Mouse (Mus musculus) liver, embryonic 14.5 days (tissue): ENCODE data around the gene Thsd4. TPM values are rescaled to one million over a fixed set of nuclear protein-coding genes. Genes with fewer than 3 reads are reported as not detected.

Source experiments
- ATAC-seq: fragments of 200-750 bp; cut with Nextera tagmentation; 2 replicates; pipeline ENCODE4 v1.8.0; 2017; ENCODE audit warnings: moderate number of reproducible peaks, mild to moderate bottlenecking, moderate library complexity; ENCODE audit not compliant: insufficient read depth
- DNase-seq, 3 experiments: peaks; one replicate each; pipeline ENCODE4 v3.0.0-alpha.2; 2012 to 2013; ENCODE audit warnings: low read depth in 3 of 3, low spot score in 3 of 3
- H3K27ac ChIP-seq: fragments of 300-500 bp; sonication (generic); 2 replicates; pipeline ENCODE4 v1.5.1; 2014; ENCODE audit warnings: moderate library complexity, mild to moderate bottlenecking, control low read depth, inconsistent platforms
- H3K27me3 ChIP-seq: fragments of 300-500 bp; sonication (generic); 2 replicates; pipeline ENCODE4 v1.6.1; 2014; ENCODE audit warnings: mild to moderate bottlenecking, low read length, moderate library complexity; ENCODE audit not compliant: control insufficient read depth, insufficient read depth
- H3K36me3 ChIP-seq: fragments of 300-500 bp; sonication (generic); replicated peaks from 2 replicates; pipeline ENCODE4 v1.6.1; 2014; ENCODE audit warnings: low read depth; ENCODE audit not compliant: control insufficient read depth, insufficient read depth
- H3K4me1 ChIP-seq, 2 experiments: fragments of 200-500 bp in 1 of 2; fragments of 300-500 bp in 1 of 2; sonication (generic) in 1 of 2; replicated peaks; 2 replicates each; pipeline ENCODE4 v1.6.1; 2012 to 2014; ENCODE audit warnings: antibody characterized with exemption in 1 of 2, inconsistent platforms in 1 of 2, low read length in 1 of 2; ENCODE audit not compliant: control insufficient read depth in 2 of 2, insufficient read depth in 2 of 2
- H3K4me2 ChIP-seq: fragments of 300-500 bp; sonication (generic); 2 replicates; pipeline ENCODE4 v1.6.1; 2014; ENCODE audit warnings: low read depth, mild to moderate bottlenecking, control low read depth, moderate library complexity
- H3K4me3 ChIP-seq, 2 experiments: fragments of 200-500 bp in 1 of 2; fragments of 300-500 bp in 1 of 2; sonication (generic) in 1 of 2; 2 replicates each; pipeline ENCODE4 v1.5.1; 2012 to 2014; ENCODE audit warnings: low read depth in 2 of 2, low read length in 2 of 2, mild to moderate bottlenecking in 2 of 2, control low read depth in 1 of 2, inconsistent platforms in 1 of 2, moderate library complexity in 1 of 2; ENCODE audit not compliant: insufficient read depth in 1 of 2
- H3K9ac ChIP-seq: fragments of 300-500 bp; sonication (generic); replicated peaks from 2 replicates; pipeline ENCODE4 v1.6.1; 2014; ENCODE audit warnings: mild to moderate bottlenecking, control low read depth, moderate library complexity
- H3K9me3 ChIP-seq: fragments of 300-500 bp; sonication (generic); 2 replicates; pipeline ENCODE4 v1.6.1; 2016; ENCODE audit warnings: low read length, mixed read lengths; ENCODE audit not compliant: control insufficient read depth
- CTCF ChIP-seq: IDR thresholded peaks from 2 replicates; pipeline ENCODE4 v1.5.1; 2016; ENCODE audit warnings: antibody characterized with exemption, low read depth, control low read depth
- EP300 ChIP-seq: IDR thresholded peaks from 2 replicates; pipeline ENCODE4 v1.6.1; 2016; ENCODE audit warnings: antibody characterized with exemption, low read depth
- WGBS: fragments of 180-500 bp; shearing (Covaris S2); extraction: QIAGEN DNeasy Blood & Tissue Kit; methylation state at CpG from one replicate; pipeline ENCODE4 v1.1.7; 2014; ENCODE audit not compliant: insufficient replicate concordance; 5-methylcytosine and 5-hydroxymethylcytosine counted together
- polyA plus RNA-seq, 2 experiments: library from polyadenylated mRNA; depleted of rRNA in 1 of 2; stranded (reverse) in 1 of 2; unstranded in 1 of 2; fragments of >200 nt; fragmentation: Nextera tagmentation in 1 of 2; extraction: Ambion mirVana in 1 of 2; gene quantifications; 2 replicates each; pipeline versions ENCODE4 v1.2.1 to v1.2.3; 2012 to 2014

Gene Thsd4
- polyA plus RNA-seq, 2 experiments = 0.43 to 0.48 TPM

- Histone ChIP-seq H3K27me3 (no peaks in the 10 kb centered on the region), H3K4me1 (no peaks in the 10 kb centered on the region), H3K9ac (no peak overlapping the region), H3K4me3 (no peak overlapping the region), H3K36me3 (no peaks in the 10 kb centered on the region), H3K4me2 (no peak overlapping the region), H3K27ac (no peak overlapping the region), H3K9me3 (no peaks in the 10 kb centered on the region)
- DNase-seq = no peak
- TF ChIP-seq EP300 (no peak), CTCF (no peak)
- 69% methylated on average over 8 of the region's 8 CpGs for WGBS
- no peak for ATAC-seq
Observed at GRCm38 (mm10) chr9:60310741-60311317, 211.0 kb downstream of the Thsd4 start.

- TF ChIP-seq EP300 (no peak), CTCF (no peak)
- no peaks in the 10 kb centered on the region for H3K4me1 ChIP-seq
- DNase-seq = no peak
- no peaks in the 10 kb centered on the region for H3K27me3 ChIP-seq
- 67% methylated on average over 16 of the region's 16 CpGs for WGBS
- H3K36me3 ChIP-seq = no peaks in the 10 kb centered on the region
- no peak overlapping the region for H3K27ac ChIP-seq
- no peak overlapping the region for H3K4me3 ChIP-seq
- H3K4me2 ChIP-seq = no peak overlapping the region
- no peak for ATAC-seq
- no peaks in the 10 kb centered on the region for H3K9me3 ChIP-seq
- H3K9ac ChIP-seq = no peak overlapping the region
Observed at GRCm38 (mm10) chr9:60309786-60310711, 211.8 kb downstream of the Thsd4 start.

GRCm38 (mm10) chr9:60308182-60308581 is 213.7 kb downstream of the Thsd4 start:
- no peaks in the 10 kb centered on the region for H3K9me3 ChIP-seq
- H3K9ac ChIP-seq = no peak overlapping the region
- DNase-seq = no peak
- H3K4me3 ChIP-seq = no peak overlapping the region
- no peak overlapping the region for H3K4me2 ChIP-seq
- no peaks in the 10 kb centered on the region for H3K27me3 ChIP-seq
- no peaks in the 10 kb centered on the region for H3K4me1 ChIP-seq
- no peak for ATAC-seq
- H3K27ac ChIP-seq = no peak overlapping the region
- H3K36me3 ChIP-seq = no peaks in the 10 kb centered on the region
- no peak for TF ChIP-seq EP300
- no peak for TF ChIP-seq CTCF
- WGBS = 56% methylated on average over 4 of the region's 4 CpGs

- 66% methylated on average over 5 of the region's 5 CpGs for WGBS
- ATAC-seq (no peak), DNase-seq (no peak)
- no peaks in the 10 kb centered on the region for H3K4me1 ChIP-seq
- no peaks in the 10 kb centered on the region for H3K9me3 ChIP-seq
- H3K27me3 ChIP-seq = no peaks in the 10 kb centered on the region
- H3K4me2 ChIP-seq = no peak overlapping the region
- no peak for TF ChIP-seq CTCF
- no peak for TF ChIP-seq EP300
- no peaks in the 10 kb centered on the region for H3K36me3 ChIP-seq
- H3K4me3 ChIP-seq = no peak overlapping the region
- H3K9ac ChIP-seq = no peak overlapping the region
- no peak overlapping the region for H3K27ac ChIP-seq
Observed at GRCm38 (mm10) chr9:60307469-60307868, 214.4 kb downstream of the Thsd4 start.

- Histone ChIP-seq H3K9ac (no peak overlapping the region), H3K4me2 (no peak overlapping the region), H3K36me3 (no peaks in the 10 kb centered on the region), H3K27me3 (no peaks in the 10 kb centered on the region), H3K9me3 (no peaks in the 10 kb centered on the region), H3K4me1 (0 out of 4 replicates have a peak, but pooled peaks cover 0 to 2% of the 10 kb centered on the region in 2 experiments), H3K27ac (no peak overlapping the region), H3K4me3 (no peak overlapping the region)
- ATAC-seq (no peak), DNase-seq (no peak)
- no peak for TF ChIP-seq EP300
- no peak for TF ChIP-seq CTCF
- 59% methylated on average over 4 of the region's 4 CpGs for WGBS
Observed at GRCm38 (mm10) chr9:60306241-60306640, 215.6 kb downstream of the Thsd4 start.
